ENCODE assay signal across 9 mouse cellular contexts in genomic region chr16:93608731-93609130, GRCm38 (mm10). TPM values are rescaled to one million over a fixed set of nuclear protein-coding genes. Genes with fewer than 3 reads are reported as not detected.
DNase-seq lines count a peak whose midpoint lies in the region; ATAC-seq and TF ChIP-seq lines count a peak whose summit lies in the region.
"Had no signal": no experiment of that assay in that cellular context is flagged by ENCODE, and none has a peak within 500 bp of the region (broad histone marks: within the 10 kb centered on the region; RNA-seq: fewer than 3 reads in every experiment).

No protein-coding gene starts in this region.

- H3K27me3 ChIP-seq in heart, embryonic 14.5 days (ENCODE audit: control insufficient read depth, insufficient read depth, low read length), result no peaks in the 10 kb centered on the region
- no peaks in the 10 kb centered on the region for H3K27me3 ChIP-seq in hindbrain, postnatal 0 days (ENCODE audit: insufficient read depth, low read length)
- H3K27me3 ChIP-seq in midbrain, embryonic 15.5 days (replicated peaks), result no peaks in the 10 kb centered on the region
- no peaks in the 10 kb centered on the region for H3K27me3 ChIP-seq in thymus, adult 2 months (ENCODE audit: control insufficient read depth, insufficient read depth, low read length)

- WGBS in heart, embryonic 14.5 days, result 65% methylated on average over 7 of the region's 8 CpGs
- WGBS in hindbrain, postnatal 0 days, result 72% methylated on average over 8 of the region's 8 CpGs
- 66% methylated on average over 8 of the region's 8 CpGs for WGBS in midbrain, embryonic 15.5 days
- WGBS in thymus, adult 2 months, result 60% methylated on average over 8 of the region's 8 CpGs

- TF ChIP-seq POLR2A in thymus, adult 2 months (IDR thresholded peaks at IDR 0.05; ENCODE audit: control insufficient read depth, extremely low read depth, insufficient read depth, low read length, poor library complexity), result no peak

- peak overlapping the region; percentile 90 for H3K4me2 ChIP-seq in heart, embryonic 14.5 days (ENCODE audit: low read length)
- peak overlapping the region; percentile 82 for H3K4me2 ChIP-seq in hindbrain, postnatal 0 days (ENCODE audit: low read depth, low read length)
- H3K4me2 ChIP-seq in midbrain, embryonic 15.5 days, result peak overlapping the region; percentile 75

- no peaks in the 10 kb centered on the region for H3K9me3 ChIP-seq in heart, embryonic 14.5 days (ENCODE audit: control insufficient read depth, low read length)
- H3K9me3 ChIP-seq in hindbrain, postnatal 0 days (ENCODE audit: low read length), result no peaks in the 10 kb centered on the region
- no peaks in the 10 kb centered on the region for H3K9me3 ChIP-seq in midbrain, embryonic 15.5 days

- peaks cover 6 to 10% of the 10 kb centered on the region in 2 experiments for H3K4me1 ChIP-seq in heart, embryonic 14.5 days (ENCODE audit: control insufficient read depth in 2 of 2, insufficient read depth in 2 of 2, low read length in 2 of 2)
- 0 out of 2 replicates have a peak, but pooled peaks cover 5% of the 10 kb centered on the region for H3K4me1 ChIP-seq in hindbrain, postnatal 0 days (ENCODE audit: insufficient read depth, low read length)
- H3K4me1 ChIP-seq in midbrain, embryonic 15.5 days, result peaks cover 28% of the 10 kb centered on the region
- peaks cover 12% of the 10 kb centered on the region for H3K4me1 ChIP-seq in thymus, adult 2 months (replicated peaks; ENCODE audit: control insufficient read depth, insufficient read depth, low read length)

- H3K4me3 ChIP-seq in heart, embryonic 14.5 days (ENCODE audit: control insufficient read depth in 1 of 2, insufficient read depth in 1 of 2, low read depth in 1 of 2, low read length in 2 of 2), result no peak overlapping the region
- H3K4me3 ChIP-seq in hindbrain, postnatal 0 days (ENCODE audit: low read length), result peak overlapping the region; percentile 60
- H3K4me3 ChIP-seq in midbrain, embryonic 15.5 days, result peak overlapping the region; percentile 64
- no peak overlapping the region for H3K4me3 ChIP-seq in thymus, adult 2 months (ENCODE audit: control insufficient read depth, insufficient read depth, low read length)

- TF ChIP-seq CTCF in hindbrain, postnatal 0 days (IDR thresholded peaks at IDR 0.05; ENCODE audit: low read depth), result no peak
- no peak for TF ChIP-seq CTCF in thymus, adult 2 months (IDR thresholded peaks at IDR 0.05; ENCODE audit: borderline replicate concordance, control insufficient read depth, extremely low read depth, insufficient read depth, low read length, poor library complexity)

- peaks cover 11% of the 10 kb centered on the region for H3K36me3 ChIP-seq in heart, embryonic 14.5 days (ENCODE audit: control insufficient read depth, insufficient read depth, low read length)
- 0 out of 2 replicates have a peak, but pooled peaks cover 3% of the 10 kb centered on the region for H3K36me3 ChIP-seq in hindbrain, postnatal 0 days (ENCODE audit: insufficient read depth, low read length)
- peaks cover 4% of the 10 kb centered on the region; the same call in 1 of the 2 replicates for H3K36me3 ChIP-seq in midbrain, embryonic 15.5 days (replicated peaks)
- H3K36me3 ChIP-seq in thymus, adult 2 months (ENCODE audit: control insufficient read depth, insufficient read depth, low read length), result 0 out of 2 replicates have a peak, but pooled peaks cover 3% of the 10 kb centered on the region

- no peak for ATAC-seq in heart, embryonic 14.5 days (ENCODE audit: insufficient number of reproducible peaks, insufficient read depth, low FRiP score, low read depth)
- no peak for ATAC-seq in hindbrain, postnatal 0 days
- ATAC-seq in midbrain, embryonic 15.5 days (replicated peaks), result no peak

- H3K27ac ChIP-seq in heart, embryonic 14.5 days (replicated peaks in 1 of 2; ENCODE audit: control insufficient read depth in 1 of 2, insufficient read depth in 1 of 2, low read depth in 2 of 2, low read length in 2 of 2), result no peak overlapping the region
- H3K27ac ChIP-seq in hindbrain, postnatal 0 days, result no peak overlapping the region
- no peak overlapping the region for H3K27ac ChIP-seq in midbrain, embryonic 15.5 days
- no peak overlapping the region for H3K27ac ChIP-seq in thymus, adult 2 months (ENCODE audit: control insufficient read depth, insufficient read depth, low read length)

- no peak overlapping the region for H3K9ac ChIP-seq in heart, embryonic 14.5 days (ENCODE audit: low read length)
- no peak overlapping the region for H3K9ac ChIP-seq in hindbrain, postnatal 0 days (replicated peaks; ENCODE audit: low read length)
- peak overlapping the region; percentile 77; the same call in 1 of the 2 replicates for H3K9ac ChIP-seq in midbrain, embryonic 15.5 days

- DNase-seq in heart, postnatal 4 days, result no peak
- DNase-seq in ZHBTc4 (ENCODE audit: low read depth, low spot score), result peak; percentile 2
- no peak for DNase-seq in hindbrain, postnatal 0 days (ENCODE audit: low spot score)
- DNase-seq in cerebellum, adult 11 months, result no peak
- DNase-seq in thymus, adult 2 months, result no peak
- DNase-seq in layer of hippocampus, postnatal 14 days (ENCODE audit: low spot score in 2 of 2), result no peak

RNA-seq across cellular contexts. Expression of gene Cbr1, which starts 3.1 kb away (rescaled TPM):
- polyA plus RNA-seq in heart, embryonic 14.5 days (2014; fragmentation: Nextera tagmentation; extraction: Ambion mirVana), result 56.2 and 60.9 TPM in 2 replicates
- total RNA-seq in heart, postnatal 4 days (2021), result 10 to 100 TPM; 25.9 to 26.2 TPM
- total RNA-seq in hindbrain, postnatal 0 days (2014; rRNA removed), result 76.3 and 96.9 TPM in 2 replicates
- 113 and 119 TPM in 2 replicates for polyA plus RNA-seq in hindbrain, postnatal 0 days (2015; fragmentation: Nextera tagmentation; extraction: Ambion mirVana)
- polyA plus RNA-seq in midbrain, embryonic 15.5 days (2015; fragmentation: Nextera tagmentation; extraction: Ambion mirVana), result 146 and 150 TPM in 2 replicates
- polyA plus RNA-seq in thymus, adult 2 months (2012; rRNA removed), result 88.0 and 92.0 TPM in 2 replicates
- total RNA-seq in layer of hippocampus, postnatal 14 days (2021), result 10 to 100 TPM; 59.4 to 63.7 TPM

RNA-seq across cellular contexts. Expression of gene Setd4, which starts 4.9 kb away (rescaled TPM):
- polyA plus RNA-seq in heart, embryonic 14.5 days (2014; fragmentation: Nextera tagmentation; extraction: Ambion mirVana), result 4.0 and 6.0 TPM in 2 replicates
- 1 to 10 TPM; 2.0 to 2.3 TPM for total RNA-seq in heart, postnatal 4 days (2021)
- 10.3 and 29.0 TPM in 2 replicates for total RNA-seq in hindbrain, postnatal 0 days (2014; rRNA removed)
- polyA plus RNA-seq in hindbrain, postnatal 0 days (2015; fragmentation: Nextera tagmentation; extraction: Ambion mirVana), result 13.4 and 13.8 TPM in 2 replicates
- 19.4 and 21.2 TPM in 2 replicates for polyA plus RNA-seq in midbrain, embryonic 15.5 days (2015; fragmentation: Nextera tagmentation; extraction: Ambion mirVana)
- polyA plus RNA-seq in thymus, adult 2 months (2012; rRNA removed), result 39.2 and 39.7 TPM in 2 replicates
- 10 to 100 TPM in 1 of 2 experiments, 1 to 10 TPM in 1; 9.5 to 10.7 TPM for total RNA-seq in layer of hippocampus, postnatal 14 days (2021)

RNA-seq across cellular contexts. Expression of gene Gm5678, which starts 19.2 kb away (rescaled TPM):
- polyA plus RNA-seq in heart, embryonic 14.5 days (2014; fragmentation: Nextera tagmentation; extraction: Ambion mirVana), result not detected in 2 replicates
- 1 to 10 TPM in 1 of 2 experiments, under 1 TPM in 1; 0.62 to 1.5 TPM for total RNA-seq in heart, postnatal 4 days (2021)
- not detected in 2 replicates for total RNA-seq in hindbrain, postnatal 0 days (2014; rRNA removed)
- polyA plus RNA-seq in hindbrain, postnatal 0 days (2015; fragmentation: Nextera tagmentation; extraction: Ambion mirVana), result not detected in 2 replicates
- polyA plus RNA-seq in midbrain, embryonic 15.5 days (2015; fragmentation: Nextera tagmentation; extraction: Ambion mirVana), result not detected in 2 replicates
- polyA plus RNA-seq in thymus, adult 2 months (2012; rRNA removed), result 0.14 TPM in 1 of 2 replicates, not detected in the other
- total RNA-seq in layer of hippocampus, postnatal 14 days (2021), result 1 to 10 TPM; 1.9 to 2.0 TPM
- polyA plus RNA-seq: testis, adult 2 months had no signal

Comparison
In these comparisons a context has a peak if more than half of its experiments do, and no peak if none do; other contexts are left out.
1. H3K4me3 ChIP-seq: peak in hindbrain, postnatal 0 days (single experiment) and midbrain, embryonic 15.5 days (single experiment); none in heart, embryonic 14.5 days (0 of 2) and thymus, adult 2 months (single experiment).
2. Peak in every context shown above with its lines, with median percentiles within 50 percentile points of each other: H3K4me2 ChIP-seq.